Mouse (Mus musculus): ENCODE data around the gene Hs3st5.

- TF ChIP-seq CTCF (IDR thresholded peaks at IDR 0.05; ENCODE audit: insufficient read depth, low read depth, low read length), result no peak
- no peak for TF ChIP-seq POLR2A (IDR thresholded peaks at IDR 0.05; ENCODE audit: insufficient read depth, low read depth, low read length)
Observed at GRCm38 (mm10) chr10:36835836-36836516, 329.4 kb downstream of the Hs3st5 start.
